10 mouse cellular contexts compared by ENCODE assay signal in genomic region chr9:108220380-108220774, GRCm38 (mm10). TPM values are rescaled to one million over a fixed set of nuclear protein-coding genes. Genes with fewer than 3 reads are reported as not detected.
DNase-seq lines count a peak whose midpoint lies in the region; ATAC-seq and TF ChIP-seq lines count a peak whose summit lies in the region.
"Had no signal": no experiment of that assay in that cellular context is flagged by ENCODE, and none has a peak within 500 bp of the region (broad histone marks: within the 10 kb centered on the region; RNA-seq: fewer than 3 reads in every experiment).

No protein-coding gene starts in this region.

- H3K36me3 ChIP-seq in MEL (ENCODE audit: control insufficient read depth in 1 of 2, insufficient read depth in 2 of 2, low read length in 2 of 2), result peaks cover 0 to 1% of the 10 kb centered on the region in 2 experiments; a peak in 3 of 4 replicates
- H3K36me3 ChIP-seq in neural tube, embryonic 15.5 days, result peaks cover 20% of the 10 kb centered on the region

- H3K9me3 ChIP-seq in MEL (replicated peaks; ENCODE audit: insufficient read depth, low read length), result no peaks in the 10 kb centered on the region
- H3K9me3 ChIP-seq in neural tube, embryonic 15.5 days (replicated peaks), result no peaks in the 10 kb centered on the region
- H3K9me3 ChIP-seq: liver, embryonic 13.5 days; midbrain, embryonic 12.5 days had no signal

- H3K9ac ChIP-seq in MEL (ENCODE audit: control insufficient read depth, low read depth, low read length, poor library complexity, severe bottlenecking), result no peak overlapping the region
- H3K9ac ChIP-seq in neural tube, embryonic 15.5 days (replicated peaks), result no peak overlapping the region
- H3K9ac ChIP-seq: liver, embryonic 13.5 days; midbrain, embryonic 12.5 days had no signal

- no peak overlapping the region for H3K4me3 ChIP-seq in MEL (ENCODE audit: control insufficient read depth in 1 of 2, insufficient read depth in 1 of 2, low read depth in 2 of 2, low read length in 2 of 2)
- H3K4me3 ChIP-seq in neural tube, embryonic 15.5 days (replicated peaks), result no peak overlapping the region
- H3K4me3 ChIP-seq: liver, embryonic 13.5 days; midbrain, embryonic 12.5 days had no signal

- no peak for TF ChIP-seq EP300 in MEL (IDR thresholded peaks at IDR 0.05; ENCODE audit: low read depth in 1 of 2, low read length in 2 of 2)

- no peak overlapping the region for H3K4me2 ChIP-seq in neural tube, embryonic 15.5 days
- H3K4me2 ChIP-seq: liver, embryonic 13.5 days; midbrain, embryonic 12.5 days had no signal

- H3K4me1 ChIP-seq in MEL (ENCODE audit: control insufficient read depth in 1 of 2, insufficient read depth in 2 of 2, low read length in 2 of 2), result no peaks in the 10 kb centered on the region
- peaks cover 14% of the 10 kb centered on the region; the same call in 1 of the 2 replicates for H3K4me1 ChIP-seq in neural tube, embryonic 15.5 days
- H3K4me1 ChIP-seq: midbrain, embryonic 12.5 days had no signal

- no peak for TF ChIP-seq CTCF in MEL (IDR thresholded peaks at IDR 0.05 in 2 of 3, conservative IDR thresholded peaks at IDR 0.05 in 1 of 3; ENCODE audit: control insufficient read depth in 1 of 3, insufficient read depth in 1 of 3, low read depth in 2 of 3, low read length in 3 of 3, poor library complexity in 1 of 3, severe bottlenecking in 1 of 3)

- TF ChIP-seq RAD21 in MEL (IDR thresholded peaks at IDR 0.05; ENCODE audit: low read depth, low read length), result no peak

- H3K79me2 ChIP-seq in MEL (ENCODE audit: control insufficient read depth, insufficient read depth, low read length, poor library complexity), result no peaks in the 10 kb centered on the region; the same call in 1 of the 2 replicates

- DNase-seq in gastrocnemius, adult 18-20 months (ENCODE audit: low spot score), result peak; percentile 87
- DNase-seq in gastrocnemius, postnatal 10 days, result no peak
- DNase-seq in MEL (ENCODE audit: low read depth, low spot score), result peak; percentile 18
- DNase-seq in gastrocnemius, adult 8-10 months (ENCODE audit: low spot score in 2 of 2), result peak; percentile 43 to 48
- peak; percentile 25 to 48 for DNase-seq in heart, postnatal 36 days
- DNase-seq in spleen, adult 18-20 months, result no peak
- DNase-seq in urinary bladder, adult 2 months (ENCODE audit: low spot score), result no peak
- DNase-seq: liver, embryonic 13.5 days had no signal

- no peaks in the 10 kb centered on the region for H3K27me3 ChIP-seq in MEL (ENCODE audit: control insufficient read depth in 1 of 2, insufficient read depth in 2 of 2, low read length in 2 of 2)
- no peaks in the 10 kb centered on the region for H3K27me3 ChIP-seq in neural tube, embryonic 15.5 days (replicated peaks)
- H3K27me3 ChIP-seq: liver, embryonic 13.5 days; midbrain, embryonic 12.5 days had no signal

- ATAC-seq in neural tube, embryonic 15.5 days (ENCODE audit: low FRiP score), result no peak

- TF ChIP-seq POLR2A in MEL (IDR thresholded peaks at IDR 0.05; ENCODE audit: control insufficient read depth in 1 of 2, insufficient read depth in 1 of 2, low read depth in 1 of 2, low read length in 2 of 2, poor library complexity in 1 of 2), result no peak

- intact Hi-C loops in heart, postnatal 36 days (cut with DNase I), result loop anchor here (5.0 kb wide), 1 partner anchor 42 kb away; the partner anchor contains the start of gene Dag1

- H3K27ac ChIP-seq in MEL (ENCODE audit: control insufficient read depth, low read depth, low read length), result no peak overlapping the region
- no peak overlapping the region for H3K27ac ChIP-seq in neural tube, embryonic 15.5 days (replicated peaks)
- H3K27ac ChIP-seq: liver, embryonic 13.5 days; midbrain, embryonic 12.5 days had no signal

- 77% methylated on average over 1 of the region's 1 CpGs for WGBS in neural tube, embryonic 15.5 days

TF ChIP-seq in MEL, 35 proteins besides CTCF, POLR2A, EP300 and RAD21:
- TF ChIP-seq USF1 (IDR thresholded peaks at IDR 0.05; ENCODE audit: low read depth, low read length) (peak; percentile 59; the same call in 1 of the 2 replicates), KAT2A (conservative IDR thresholded peaks at IDR 0.05; ENCODE audit: low read depth, low read length) (no peak), HCFC1 (IDR thresholded peaks at IDR 0.05; ENCODE audit: low read depth, low read length) (no peak), MAX (IDR thresholded peaks at IDR 0.05; ENCODE audit: low read length) (0 out of 2 replicates have a peak, but pooled peaks have one; percentile 30)

RNA-seq across cellular contexts. Expression of gene Bsn, which starts 30.2 kb away (rescaled TPM):
- total RNA-seq in gastrocnemius, adult 18-20 months (2021), result under 1 TPM; 0.02 TPM
- under 1 TPM; 0.47 to 0.54 TPM for total RNA-seq in gastrocnemius, postnatal 10 days (2021)
- 2.7 and 3.5 TPM in 2 replicates for total RNA-seq in MEL (2012; rRNA removed)
- polyA plus RNA-seq in MEL (2012; ENCODE audit: insufficient read depth in 1 of 2, insufficient read length in 2 of 2, low read depth in 1 of 2, low replicate concordance in 2 of 2, missing spikeins in 1 of 2), result 1 to 10 TPM in 1 of 2 experiments, not detected in 1; 5.6 TPM
- under 1 TPM; 0.02 to 0.07 (median 0.04) TPM for total RNA-seq in gastrocnemius, adult 8-10 months (2022)
- under 1 TPM in 1 of 2 experiments, not detected in 1; 0.03 TPM for total RNA-seq in heart, postnatal 36 days (2021)
- polyA plus RNA-seq in neural tube, embryonic 15.5 days (2015; fragmentation: Nextera tagmentation; extraction: Ambion mirVana), result 8.8 and 9.7 TPM in 2 replicates
- 0.41 and 0.44 TPM in 2 replicates for polyA plus RNA-seq in urinary bladder, adult 2 months (2012; rRNA removed)

RNA-seq across cellular contexts. Expression of gene Dag1, which starts 43.4 kb away (rescaled TPM):
- 100 to 1,000 TPM; 166 to 173 TPM for total RNA-seq in gastrocnemius, adult 18-20 months (2021)
- total RNA-seq in gastrocnemius, postnatal 10 days (2021), result 100 to 1,000 TPM; 286 to 307 TPM
- 7.8 and 8.1 TPM in 2 replicates for total RNA-seq in MEL (2012; rRNA removed)
- 10 to 100 TPM in 1 of 2 experiments, not detected in 1; 27.6 TPM for polyA plus RNA-seq in MEL (2012; ENCODE audit: insufficient read depth in 1 of 2, insufficient read length in 2 of 2, low read depth in 1 of 2, low replicate concordance in 2 of 2, missing spikeins in 1 of 2)
- 100 to 1,000 TPM; 159 to 203 (median 172) TPM for total RNA-seq in gastrocnemius, adult 8-10 months (2022)
- 100 to 1,000 TPM; 320 to 353 TPM for total RNA-seq in heart, postnatal 36 days (2021)
- 64.0 and 70.4 TPM in 2 replicates for polyA plus RNA-seq in neural tube, embryonic 15.5 days (2015; fragmentation: Nextera tagmentation; extraction: Ambion mirVana)
- polyA plus RNA-seq in urinary bladder, adult 2 months (2012; rRNA removed), result 38.3 and 71.9 TPM in 2 replicates

Comparison
In these comparisons a context has a peak if more than half of its experiments do, and no peak if none do; other contexts are left out.
1. DNase-seq: peak in gastrocnemius, adult 18-20 months (single experiment), MEL (single experiment), gastrocnemius, adult 8-10 months (2 of 2) and heart, postnatal 36 days (2 of 2); none in gastrocnemius, postnatal 10 days (single experiment), spleen, adult 18-20 months (0 of 2) and urinary bladder, adult 2 months (single experiment).
2. RNA of gene Dag1, which starts 43.4 kb away (total RNA-seq): 320 to 353 TPM in heart, postnatal 36 days, 286 to 307 TPM in gastrocnemius, postnatal 10 days, 159 to 203 TPM in gastrocnemius, adult 8-10 months and 166 to 173 TPM in gastrocnemius, adult 18-20 months; 7.8 to 8.1 TPM in MEL; every median in the first group is over 10 times any median in the second.